Mouse (Mus musculus): ENCODE data around the gene Tenm2. TPM values are rescaled to one million over a fixed set of nuclear protein-coding genes. Genes with fewer than 3 reads are reported as not detected.

The Tenm2 gene
- polyA plus RNA-seq, 1 experiment = 0.61 TPM

- 72% methylated on average over 4 of the region's 4 CpGs for WGBS
- DNase-seq = no peak
- no peak overlapping the region for H3K4me3 ChIP-seq (ENCODE audit: insufficient read depth, low read depth, low read length)
- H3K4me1 ChIP-seq (ENCODE audit: control insufficient read depth, insufficient read depth, low read length) = no peaks in the 10 kb centered on the region
- no peak overlapping the region for H3K27ac ChIP-seq (ENCODE audit: insufficient read depth, low read depth, low read length)
- H3K27me3 ChIP-seq (replicated peaks; ENCODE audit: control insufficient read depth, insufficient read depth, low read length) = no peaks in the 10 kb centered on the region
- no peaks in the 10 kb centered on the region for H3K36me3 ChIP-seq (ENCODE audit: control insufficient read depth, insufficient read depth, low read length)
- TF ChIP-seq POLR2A (IDR thresholded peaks at IDR 0.05; ENCODE audit: low read depth, low read length) (no peak), CTCF (conservative IDR thresholded peaks at IDR 0.05; ENCODE audit: insufficient read depth, insufficient read length, low read depth, low read length) (no peak)
Observed at GRCm38 (mm10) chr11:36219586-36219985, 1016.2 kb downstream of the Tenm2 start.

- Histone ChIP-seq H3K27ac (ENCODE audit: insufficient read depth, low read depth, low read length) (no peak overlapping the region), H3K27me3 (replicated peaks; ENCODE audit: control insufficient read depth, insufficient read depth, low read length) (no peaks in the 10 kb centered on the region), H3K4me1 (ENCODE audit: control insufficient read depth, insufficient read depth, low read length) (no peaks in the 10 kb centered on the region), H3K4me3 (ENCODE audit: insufficient read depth, low read depth, low read length) (no peak overlapping the region), H3K36me3 (ENCODE audit: control insufficient read depth, insufficient read depth, low read length) (no peaks in the 10 kb centered on the region)
- WGBS = 80% methylated on average over 3 of the region's 3 CpGs
- no peak for TF ChIP-seq CTCF (conservative IDR thresholded peaks at IDR 0.05; ENCODE audit: insufficient read depth, insufficient read length, low read depth, low read length)
- TF ChIP-seq POLR2A (IDR thresholded peaks at IDR 0.05; ENCODE audit: low read depth, low read length) = no peak
- DNase-seq = no peak
Observed at GRCm38 (mm10) chr11:36214589-36214988, 1021.2 kb downstream of the Tenm2 start.

- Histone ChIP-seq H3K36me3 (ENCODE audit: control insufficient read depth, insufficient read depth, low read length) (no peaks in the 10 kb centered on the region), H3K4me3 (ENCODE audit: insufficient read depth, low read depth, low read length) (no peak overlapping the region), H3K27me3 (replicated peaks; ENCODE audit: control insufficient read depth, insufficient read depth, low read length) (no peaks in the 10 kb centered on the region), H3K4me1 (ENCODE audit: control insufficient read depth, insufficient read depth, low read length) (no peaks in the 10 kb centered on the region), H3K27ac (ENCODE audit: insufficient read depth, low read depth, low read length) (no peak overlapping the region)
- 77% methylated on average over 6 of the region's 6 CpGs for WGBS
- no peak for TF ChIP-seq POLR2A (IDR thresholded peaks at IDR 0.05; ENCODE audit: low read depth, low read length)
- TF ChIP-seq CTCF (conservative IDR thresholded peaks at IDR 0.05; ENCODE audit: insufficient read depth, insufficient read length, low read depth, low read length) = no peak
- DNase-seq = no peak
Observed at GRCm38 (mm10) chr11:36204381-36204780, 1031.4 kb downstream of the Tenm2 start.

- no peaks in the 10 kb centered on the region for H3K27me3 ChIP-seq (replicated peaks; ENCODE audit: control insufficient read depth, insufficient read depth, low read length)
- H3K27ac ChIP-seq (ENCODE audit: insufficient read depth, low read depth, low read length) = no peak overlapping the region
- no peak for TF ChIP-seq POLR2A (IDR thresholded peaks at IDR 0.05; ENCODE audit: low read depth, low read length)
- TF ChIP-seq CTCF (conservative IDR thresholded peaks at IDR 0.05; ENCODE audit: insufficient read depth, insufficient read length, low read depth, low read length) = no peak
- 62% methylated on average over 1 of the region's 1 CpGs for WGBS
- H3K4me1 ChIP-seq (ENCODE audit: control insufficient read depth, insufficient read depth, low read length) = no peaks in the 10 kb centered on the region
- H3K4me3 ChIP-seq (ENCODE audit: insufficient read depth, low read depth, low read length) = no peak overlapping the region
- no peak for DNase-seq
- no peaks in the 10 kb centered on the region for H3K36me3 ChIP-seq (ENCODE audit: control insufficient read depth, insufficient read depth, low read length)
Observed at GRCm38 (mm10) chr11:36203896-36204295, 1031.9 kb downstream of the Tenm2 start.

DNA sequence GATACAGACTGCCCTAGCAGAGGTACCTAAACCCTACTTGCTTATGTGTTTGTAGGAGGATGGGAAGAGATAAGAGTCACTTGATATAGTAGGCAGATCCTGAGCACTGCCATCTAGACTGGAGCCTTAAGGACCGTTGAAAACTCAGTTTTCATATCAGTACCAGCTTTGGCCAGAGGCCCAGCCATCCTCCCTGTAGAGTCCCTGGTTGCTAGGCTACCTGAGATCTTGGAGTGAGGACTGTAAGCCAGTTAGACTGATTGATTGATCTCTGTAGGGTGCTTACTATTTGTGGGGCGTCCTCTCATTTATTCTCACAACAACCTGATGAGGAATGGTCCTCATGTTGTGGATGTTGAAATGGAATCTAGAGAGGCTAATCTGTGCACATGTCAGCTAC, 1041.4 kb downstream of the Tenm2 start:
- H3K36me3 ChIP-seq (ENCODE audit: control insufficient read depth, insufficient read depth, low read length) = no peaks in the 10 kb centered on the region
- WGBS = 74% methylated on average over 2 of the region's 2 CpGs
- no peaks in the 10 kb centered on the region for H3K27me3 ChIP-seq (replicated peaks; ENCODE audit: control insufficient read depth, insufficient read depth, low read length)
- no peak for DNase-seq
- no peak for TF ChIP-seq POLR2A (IDR thresholded peaks at IDR 0.05; ENCODE audit: low read depth, low read length)
- TF ChIP-seq CTCF (conservative IDR thresholded peaks at IDR 0.05; ENCODE audit: insufficient read depth, insufficient read length, low read depth, low read length) = no peak
- no peak overlapping the region for H3K4me3 ChIP-seq (ENCODE audit: insufficient read depth, low read depth, low read length)
- H3K4me1 ChIP-seq (ENCODE audit: control insufficient read depth, insufficient read depth, low read length) = no peaks in the 10 kb centered on the region
- no peak overlapping the region for H3K27ac ChIP-seq (ENCODE audit: insufficient read depth, low read depth, low read length)

DNA sequence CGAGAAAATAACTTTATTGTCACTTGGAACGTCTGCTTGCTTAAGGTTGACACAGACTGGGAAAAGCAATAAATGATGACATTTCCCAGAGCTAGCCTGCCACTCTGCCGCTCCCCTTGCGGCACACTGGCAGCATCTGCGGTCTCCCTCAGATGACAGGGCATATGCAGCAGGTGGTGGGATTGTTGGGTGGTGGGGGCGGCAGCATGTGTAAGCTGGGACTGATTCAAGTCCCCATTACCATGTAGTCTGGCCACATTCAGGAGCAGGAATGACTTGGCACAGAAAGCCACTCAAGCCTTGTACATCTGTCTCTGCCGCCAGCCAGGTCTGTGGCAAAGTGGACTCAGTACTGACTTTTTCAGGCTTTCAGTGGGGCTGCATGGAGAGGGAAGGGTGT, 1059.7 kb downstream of the Tenm2 start:
- no peak for TF ChIP-seq POLR2A (IDR thresholded peaks at IDR 0.05; ENCODE audit: low read depth, low read length)
- no peak for TF ChIP-seq CTCF (conservative IDR thresholded peaks at IDR 0.05; ENCODE audit: insufficient read depth, insufficient read length, low read depth, low read length)
- Histone ChIP-seq H3K4me3 (ENCODE audit: insufficient read depth, low read depth, low read length) (no peak overlapping the region), H3K36me3 (ENCODE audit: control insufficient read depth, insufficient read depth, low read length) (no peaks in the 10 kb centered on the region), H3K4me1 (ENCODE audit: control insufficient read depth, insufficient read depth, low read length) (no peaks in the 10 kb centered on the region), H3K27ac (ENCODE audit: insufficient read depth, low read depth, low read length) (no peak overlapping the region), H3K27me3 (replicated peaks; ENCODE audit: control insufficient read depth, insufficient read depth, low read length) (no peaks in the 10 kb centered on the region)
- 48% methylated on average over 7 of the region's 7 CpGs for WGBS
- DNase-seq = no peak

DNA sequence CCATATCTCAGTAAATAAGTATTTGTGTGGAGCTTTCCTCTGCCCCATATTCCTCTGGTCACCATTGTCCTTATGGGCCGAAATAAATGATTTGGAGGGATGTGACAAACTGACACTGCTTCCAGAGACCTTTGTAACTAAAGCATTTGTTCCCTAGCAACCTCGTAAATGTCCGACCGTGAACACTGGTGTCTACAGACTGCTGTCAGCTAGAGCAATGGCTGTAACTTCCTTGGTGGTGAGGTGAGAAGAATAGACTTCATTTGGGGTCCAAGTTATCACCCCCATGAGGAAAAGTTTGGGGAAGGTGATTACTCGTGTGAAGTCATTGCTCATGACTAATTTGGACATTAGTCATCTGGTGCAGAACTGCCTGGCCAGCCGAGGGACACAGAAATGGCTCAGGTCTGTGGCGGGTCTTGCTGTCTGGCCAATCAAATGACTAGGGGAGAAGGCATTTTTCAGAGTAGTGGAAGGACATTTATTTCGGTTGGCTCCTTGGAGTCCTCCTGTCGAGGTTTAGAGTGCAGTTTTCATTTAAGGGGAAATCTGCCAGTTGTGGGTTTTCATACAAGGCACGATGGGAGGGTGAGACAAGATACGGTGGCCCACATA, 1062.6 kb downstream of the Tenm2 start:
- TF ChIP-seq POLR2A (IDR thresholded peaks at IDR 0.05; ENCODE audit: low read depth, low read length) = no peak
- no peak for TF ChIP-seq CTCF (conservative IDR thresholded peaks at IDR 0.05; ENCODE audit: insufficient read depth, insufficient read length, low read depth, low read length)
- Histone ChIP-seq H3K4me3 (ENCODE audit: insufficient read depth, low read depth, low read length) (no peak overlapping the region), H3K27me3 (replicated peaks; ENCODE audit: control insufficient read depth, insufficient read depth, low read length) (no peaks in the 10 kb centered on the region), H3K36me3 (ENCODE audit: control insufficient read depth, insufficient read depth, low read length) (no peaks in the 10 kb centered on the region), H3K27ac (ENCODE audit: insufficient read depth, low read depth, low read length) (no peak overlapping the region), H3K4me1 (ENCODE audit: control insufficient read depth, insufficient read depth, low read length) (no peaks in the 10 kb centered on the region)
- no peak for DNase-seq
- 51% methylated on average over 11 of the region's 11 CpGs for WGBS

All from kidney, adult 2 months (tissue).